Mouse (Mus musculus): ENCODE data around the gene Rap1gds1. TPM values are rescaled to one million over a fixed set of nuclear protein-coding genes. Genes with fewer than 3 reads are reported as not detected.

Gene Rap1gds1
- total RNA-seq, 2 experiments from 2014 or later = 26.6 to 26.8 TPM

DNA sequence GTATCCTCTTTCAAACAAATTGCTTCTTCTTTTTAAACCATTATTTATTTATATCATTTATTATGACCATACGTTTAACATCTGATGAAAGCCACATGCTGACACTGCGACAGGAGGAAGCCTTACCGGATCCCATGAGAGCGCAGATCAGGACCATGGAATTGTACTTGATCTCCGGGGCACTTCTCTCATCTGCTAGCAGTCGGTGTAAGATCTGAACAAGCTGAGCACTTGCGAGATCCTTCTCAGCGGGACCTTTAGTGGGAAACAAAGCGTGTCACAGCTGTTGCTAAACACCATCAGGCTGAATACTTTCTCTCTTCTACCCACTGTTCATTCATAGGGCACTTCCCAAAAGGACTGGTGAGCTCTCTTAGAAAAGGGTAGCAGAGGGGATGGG is 133.4 kb downstream of the Rap1gds1 start:
- DNase-seq = no peak

DNA sequence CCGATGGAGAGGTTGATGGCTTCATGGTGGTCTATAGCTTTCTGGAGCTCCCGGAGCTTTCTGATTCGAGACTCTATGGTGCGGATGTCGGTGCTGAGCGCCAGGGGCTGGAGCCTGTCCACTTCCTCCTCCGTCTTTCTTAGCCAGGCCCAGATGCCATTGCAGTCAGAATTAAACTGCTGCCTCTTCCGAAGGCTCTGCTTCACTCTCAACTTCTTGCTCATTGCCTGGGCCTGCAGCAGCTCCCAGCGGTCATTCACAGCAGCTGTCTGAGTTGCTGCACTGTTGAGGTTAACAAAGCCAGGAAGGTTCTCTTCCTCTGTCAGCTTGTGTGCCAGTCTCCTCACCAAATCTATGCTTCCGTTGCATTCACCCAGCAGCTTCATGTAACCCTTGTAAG is 137.8 kb downstream of the Rap1gds1 start:
- no peak for DNase-seq

DNA sequence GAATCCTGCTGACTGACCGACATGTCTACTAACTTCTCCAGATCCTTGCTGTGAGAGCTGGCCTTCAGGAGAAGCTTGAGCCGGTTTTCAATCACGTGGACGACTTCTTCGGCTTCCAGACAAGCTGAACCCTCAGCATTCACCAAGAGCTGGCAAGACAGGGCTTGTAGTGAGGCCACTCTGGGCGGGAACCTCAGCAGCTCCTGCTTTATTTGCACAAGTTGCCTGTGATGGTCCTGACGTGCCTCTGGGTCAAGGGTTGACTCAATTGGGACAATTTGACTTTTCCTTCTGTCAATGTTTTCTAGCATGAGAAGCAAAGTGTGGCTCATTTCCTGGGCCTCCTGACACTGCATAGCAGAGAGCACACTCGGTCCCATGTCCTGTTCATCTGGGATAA is 138.2 kb downstream of the Rap1gds1 start:
- no peak for DNase-seq

DNA sequence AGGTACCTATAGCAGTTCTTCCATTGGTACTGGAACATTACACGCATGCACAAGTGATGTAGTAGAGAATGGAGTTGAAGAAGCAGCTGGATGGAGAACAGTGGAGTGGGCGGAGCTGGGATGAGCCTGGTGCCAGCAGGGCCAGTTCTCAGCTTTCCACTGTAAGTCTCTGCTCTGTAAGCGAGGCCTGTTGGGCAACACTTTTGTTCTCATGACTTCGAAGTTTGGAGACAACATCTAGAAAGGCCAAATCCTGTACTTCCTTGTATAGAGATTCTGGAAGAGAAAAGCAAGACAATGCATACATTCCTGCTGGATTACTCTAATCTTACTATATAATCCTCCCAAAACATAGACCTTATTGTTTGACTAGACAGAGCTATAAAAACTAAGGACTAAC is 147.6 kb downstream of the Rap1gds1 start:
- DNase-seq = no peak

DNA sequence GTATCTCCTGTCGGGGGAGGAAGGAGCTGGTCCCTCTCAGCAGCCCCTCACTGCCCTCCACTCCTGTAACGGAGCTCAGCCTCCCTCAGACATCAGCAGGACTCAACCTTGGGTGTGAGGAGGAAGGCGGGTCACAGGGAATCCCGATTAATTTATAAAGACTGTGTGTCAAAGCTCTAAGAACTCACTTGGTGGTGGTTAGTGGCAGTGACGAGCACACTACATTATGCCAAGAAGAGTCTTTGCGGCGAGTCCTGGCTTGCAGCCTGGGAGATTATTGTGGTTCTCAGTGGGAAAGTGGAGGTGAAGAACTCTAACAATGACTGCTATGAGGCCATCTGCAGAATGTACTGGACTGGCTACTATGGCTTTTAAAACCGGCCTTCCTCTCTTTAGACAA is 148.8 kb downstream of the Rap1gds1 start:
- no peak for DNase-seq

- DNase-seq = peak; percentile 30 to 58
Measured at GRCm38 (mm10) chr3:138918241-138918640, 156.8 kb downstream of the Rap1gds1 start.

DNA sequence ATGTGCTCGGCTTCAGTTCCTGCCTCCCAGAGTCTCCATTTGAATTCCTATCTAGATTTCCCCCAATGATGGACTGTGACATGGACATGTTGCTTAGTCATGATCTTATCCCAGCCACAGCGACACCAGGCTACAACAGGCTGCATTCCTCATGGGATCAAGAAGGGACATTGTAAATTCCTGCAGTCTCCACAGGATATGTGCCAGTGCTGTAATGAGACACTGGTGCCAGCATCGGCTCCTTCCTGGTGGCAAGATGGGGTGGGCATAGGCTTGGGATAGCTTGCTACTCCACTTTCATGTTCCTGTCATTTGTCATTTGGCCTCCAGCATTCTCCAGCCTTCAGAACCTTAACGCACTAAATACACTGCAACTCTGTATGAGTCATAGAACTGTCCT is 158.0 kb downstream of the Rap1gds1 start:
- DNase-seq = no peak

DNA sequence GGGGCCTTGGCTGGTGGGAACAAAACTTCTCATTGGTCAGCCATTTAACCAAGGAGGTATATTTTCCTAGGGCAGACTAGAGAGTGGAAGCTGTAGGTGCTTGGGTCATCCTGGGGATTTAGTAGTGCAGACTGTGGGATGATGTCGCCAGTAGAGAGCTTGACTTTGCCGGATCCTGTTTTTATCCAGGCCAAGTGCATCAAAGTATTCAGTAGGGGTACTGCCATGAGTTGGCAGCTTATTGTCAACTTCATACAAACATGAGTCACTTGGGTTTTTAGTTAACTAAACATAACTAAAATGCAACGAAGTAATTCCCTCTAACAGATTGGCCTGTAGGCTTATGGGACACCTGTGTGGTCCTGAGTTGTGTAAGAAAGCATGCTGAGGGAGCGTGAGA is 158.4 kb downstream of the Rap1gds1 start:
- DNase-seq = no peak

DNA sequence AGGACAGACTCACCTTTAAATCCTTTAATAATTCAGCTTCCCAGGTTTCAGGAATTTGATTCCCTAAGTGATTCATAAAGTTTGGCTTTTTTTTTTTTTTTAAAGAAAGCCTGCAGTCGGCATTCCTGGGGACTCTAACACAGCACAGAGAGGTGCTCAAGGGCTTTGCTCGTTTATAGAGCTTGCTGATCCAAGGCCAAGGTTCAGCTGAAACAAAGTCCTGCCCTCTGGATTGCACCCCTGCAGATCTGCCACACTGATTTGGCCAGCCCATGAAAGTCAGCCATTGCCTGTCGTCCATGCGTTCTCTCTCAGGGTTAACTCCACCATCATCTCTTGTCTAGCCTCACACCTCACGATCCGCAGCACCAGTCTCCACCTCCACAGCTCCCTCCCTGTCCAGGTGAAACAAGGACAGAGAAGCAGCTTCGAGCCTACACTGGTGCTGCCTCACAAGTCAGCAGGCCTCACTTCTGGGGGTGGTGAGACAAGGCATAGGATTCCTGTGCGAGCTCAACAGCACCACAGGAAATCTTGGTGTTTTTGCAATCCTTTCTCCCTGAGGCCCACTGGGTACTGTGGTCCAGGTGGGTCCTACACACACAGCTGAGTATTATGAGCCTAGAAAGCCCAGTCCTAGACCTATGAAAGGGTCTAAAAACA is 160.2 kb downstream of the Rap1gds1 start:
- no peak for DNase-seq

- DNase-seq = no peak
Measured at GRCm38 (mm10) chr3:138912504-138912903, 162.5 kb downstream of the Rap1gds1 start.

- DNase-seq = no peak
Measured at GRCm38 (mm10) chr3:138909313-138909712, 165.7 kb downstream of the Rap1gds1 start.

DNA sequence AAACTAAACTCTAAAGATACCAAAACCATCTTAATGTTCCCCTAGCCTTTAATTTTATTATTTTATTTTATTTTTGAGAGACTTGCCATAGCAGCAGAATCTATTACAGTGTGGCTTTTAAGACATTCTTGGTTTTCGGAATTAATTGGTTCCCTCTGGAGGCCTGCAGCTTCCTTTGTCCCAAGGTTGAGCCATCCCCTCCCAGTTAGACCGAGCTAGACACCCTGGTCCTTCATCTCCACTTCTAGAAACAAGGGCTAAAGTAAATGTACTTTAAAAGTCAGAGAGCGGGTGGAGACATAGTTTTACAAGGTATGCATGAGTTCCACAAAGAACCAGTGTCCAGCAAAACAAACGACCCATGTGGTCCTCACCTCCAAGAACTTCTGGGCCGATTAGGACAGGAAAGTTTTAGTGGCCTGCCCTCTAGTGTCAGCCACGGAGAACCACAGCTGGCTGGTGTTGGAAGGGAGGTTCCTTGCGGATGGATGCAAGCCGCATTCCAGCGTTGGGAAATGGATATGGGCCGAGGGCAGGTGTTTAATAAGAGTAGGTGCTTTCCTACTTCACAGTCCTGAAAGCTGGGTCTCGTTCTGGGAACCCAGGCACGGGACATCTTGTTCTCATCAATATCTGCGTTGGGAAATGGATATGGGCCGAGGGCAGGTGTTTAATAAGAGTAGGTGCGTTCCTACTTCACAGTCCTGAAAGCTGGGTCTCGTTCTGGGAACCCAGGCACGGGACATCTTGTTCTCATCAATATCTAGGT is 168.7 kb downstream of the Rap1gds1 start:
- peak; percentile 68 to 84 for DNase-seq

DNA sequence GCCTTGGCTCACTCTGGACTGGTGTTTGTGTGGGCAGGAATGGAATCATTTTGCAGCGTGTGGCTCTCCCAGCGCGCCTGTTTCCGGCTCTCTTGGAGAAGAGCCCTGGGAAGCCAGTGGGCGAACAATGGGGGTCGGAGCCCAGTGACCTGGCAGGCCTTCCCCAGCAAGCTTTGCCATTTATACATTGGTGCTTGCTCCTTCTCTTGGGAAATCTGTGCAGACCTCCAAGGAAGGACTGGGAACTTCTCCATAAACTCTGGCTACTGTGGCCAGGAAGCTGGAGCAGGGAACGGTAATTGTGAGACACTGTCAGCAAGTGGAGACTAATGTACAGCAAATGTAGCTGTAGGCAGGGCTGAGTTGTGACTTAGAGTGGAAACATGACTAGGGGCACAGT is 169.3 kb downstream of the Rap1gds1 start:
- peak; percentile 52 to 61 for DNase-seq

- no peak for DNase-seq
Measured at GRCm38 (mm10) chr3:138900571-138901141, 174.3 kb downstream of the Rap1gds1 start.

- no peak for DNase-seq
Measured at GRCm38 (mm10) chr3:138898055-138898454, 176.9 kb downstream of the Rap1gds1 start.

GRCm38 (mm10) chr3:138897500-138897899 is 177.5 kb downstream of the Rap1gds1 start:
- DNase-seq = no peak

GRCm38 (mm10) chr3:138893520-138893919 is 181.5 kb downstream of the Rap1gds1 start:
- peak in 1 of 2 experiments; percentile 30 for DNase-seq

- no peak for DNase-seq
Measured at GRCm38 (mm10) chr3:138889769-138890295, 185.2 kb downstream of the Rap1gds1 start.

DNA sequence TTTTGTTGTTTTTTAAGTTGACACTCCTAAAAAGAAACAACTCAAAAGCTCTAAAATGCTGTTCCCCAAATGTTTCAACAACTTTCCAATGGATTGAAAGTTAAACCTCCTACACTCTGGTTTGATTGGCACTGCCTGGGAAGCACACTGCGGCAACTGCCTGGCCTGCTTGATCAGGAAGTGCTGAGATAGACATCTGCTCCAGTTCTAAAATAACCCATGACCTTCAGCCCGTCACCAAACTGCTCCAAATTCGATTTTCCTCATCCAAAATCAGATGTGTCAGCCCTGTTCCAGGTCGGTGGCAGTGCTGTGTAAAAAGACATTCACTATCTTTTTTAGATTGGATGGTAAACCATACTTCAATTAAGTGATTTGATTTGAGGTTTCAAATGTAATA is 185.8 kb downstream of the Rap1gds1 start:
- DNase-seq = peak in 1 of 2 experiments; percentile 24

- DNase-seq = no peak
Measured at GRCm38 (mm10) chr3:138886121-138886520, 188.9 kb downstream of the Rap1gds1 start.

- DNase-seq = peak; percentile 20 to 56
Measured at GRCm38 (mm10) chr3:138881725-138882347, 193.2 kb downstream of the Rap1gds1 start.

DNA sequence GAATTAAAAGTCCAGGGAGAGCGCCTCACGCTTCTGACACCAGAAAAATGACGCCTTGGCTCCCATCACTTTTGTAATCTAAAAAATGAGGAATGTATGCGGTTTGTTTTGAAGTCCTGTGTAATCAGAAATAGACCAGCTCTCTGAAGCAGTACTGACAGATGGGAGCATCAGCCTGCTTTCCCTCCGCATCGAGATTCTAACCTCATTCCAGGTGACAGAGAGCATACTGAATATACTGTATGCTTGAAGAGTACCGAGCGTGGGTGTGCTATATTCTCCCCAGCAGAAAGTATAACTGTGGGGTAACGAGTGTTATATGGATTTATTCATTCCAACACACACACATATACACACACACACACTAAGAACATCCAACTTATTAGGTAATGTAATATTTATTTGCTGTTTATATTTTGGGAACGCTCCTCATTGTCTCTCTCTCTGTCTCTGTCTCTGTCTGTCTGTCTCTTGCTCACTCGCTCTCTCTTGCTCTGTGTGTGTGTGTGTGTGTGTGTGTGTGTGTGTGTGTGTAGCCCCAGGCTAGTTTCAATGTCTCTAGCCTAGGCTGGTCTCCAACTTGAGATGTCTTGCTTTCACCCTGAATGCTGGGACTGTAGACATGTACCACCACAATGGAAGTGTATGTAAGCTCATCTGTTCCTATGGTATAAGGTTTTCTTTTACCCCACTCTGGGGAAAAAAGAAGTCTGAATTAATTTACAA is 193.8 kb downstream of the Rap1gds1 start:
- no peak for DNase-seq
